Mouse (Mus musculus): ENCODE measurements around the gene Aldh6a1. TPM values are rescaled to one million over a fixed set of nuclear protein-coding genes. Genes with fewer than 3 reads are reported as not detected.

Gene Aldh6a1
- polyA plus RNA-seq, 2 experiments from 2014 or later = 13.9 to 15.6 TPM

Other genes starting within 250 kb of the Aldh6a1 start
- gene Elmsan1, start 232.1 kb downstream of the Aldh6a1 start, polyA plus RNA-seq (2017; shearing (Covaris generic)) = 1 to 10 TPM; 7.3 to 8.2 TPM
- gene Ptgr2, start 165.8 kb downstream of the Aldh6a1 start, polyA plus RNA-seq (2017; shearing (Covaris generic)) = 10 to 100 TPM; 50.3 to 52.9 TPM
- 10 to 100 TPM; 44.8 to 69.0 TPM for gene Zfp410, start 134.2 kb downstream of the Aldh6a1 start, polyA plus RNA-seq (2017; shearing (Covaris generic))
- 10 to 100 TPM; 22.6 to 27.8 TPM for gene Coq6, start 89.3 kb downstream of the Aldh6a1 start, polyA plus RNA-seq (2017; shearing (Covaris generic))
- gene Fam161b, start 89.2 kb downstream of the Aldh6a1 start, polyA plus RNA-seq (2017; shearing (Covaris generic)) = under 1 TPM; 0.50 to 0.58 TPM
- 10 to 100 TPM; 19.5 to 36.7 TPM for gene Entpd5, start 42.0 kb downstream of the Aldh6a1 start, polyA plus RNA-seq (2017; shearing (Covaris generic))
- under 1 TPM; 0.77 to 0.86 TPM for gene Bbof1, start 41.9 kb downstream of the Aldh6a1 start, polyA plus RNA-seq (2017; shearing (Covaris generic))
- gene Rnf113a2, start 33.8 kb downstream of the Aldh6a1 start, polyA plus RNA-seq (2017; shearing (Covaris generic)) = 10 to 100 TPM; 31.9 to 40.6 TPM
- gene Lin52, start 418 bp upstream of the Aldh6a1 start, polyA plus RNA-seq (2017; shearing (Covaris generic)) = 10 to 100 TPM; 20.9 to 29.3 TPM
- gene Vsx2, start 118.8 kb upstream of the Aldh6a1 start, polyA plus RNA-seq (2017; shearing (Covaris generic)) = not detected
- gene Abcd4, start 166.4 kb upstream of the Aldh6a1 start, polyA plus RNA-seq (2017; shearing (Covaris generic)) = 10 to 100 TPM; 11.4 to 25.4 TPM
- gene Vrtn, start 190.0 kb upstream of the Aldh6a1 start, polyA plus RNA-seq (2017; shearing (Covaris generic)) = not detected
- under 1 TPM in 1 of 2 experiments, not detected in 1; 0.24 TPM for gene Syndig1l, start 247.8 kb upstream of the Aldh6a1 start, polyA plus RNA-seq (2017; shearing (Covaris generic))

Measured in CD4-positive, CD25-positive, alpha-beta regulatory T cell, adult 4 months (primary cell).